Mouse (Mus musculus): ENCODE data around the gene Gm20481. TPM values are rescaled to one million over a fixed set of nuclear protein-coding genes. Genes with fewer than 3 reads are reported as not detected.
"Not testable (repeated sequence)": the region's sequence is repeated elsewhere in the genome, so short reads cannot be mapped to it uniquely, and the experiment has no call there.

Gm20481 gene
- polyA plus RNA-seq (2011; ENCODE audit: insufficient read depth, insufficient read length, low read depth, missing spikeins), result not detected in 2 replicates

DNA sequence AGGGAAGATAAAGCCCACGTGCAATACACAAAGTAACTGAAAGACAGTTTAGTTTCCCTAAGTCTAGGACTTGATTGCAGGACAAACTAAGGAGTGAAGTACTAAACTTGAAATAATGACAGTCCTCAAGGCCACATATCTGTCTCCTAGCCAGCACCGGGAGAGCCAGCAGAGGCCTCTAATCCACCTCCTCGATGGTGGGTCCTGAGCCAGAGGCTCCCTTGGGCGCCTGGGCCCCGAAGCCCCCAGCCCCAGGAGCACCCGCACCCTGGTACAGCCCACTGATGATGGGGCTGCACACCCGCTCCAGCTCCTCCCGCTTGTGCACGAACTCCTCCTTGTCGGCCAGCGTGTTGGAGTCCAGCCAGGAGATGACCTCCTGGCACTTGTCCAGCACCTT is at the start of gene Gm20481:
Gm20481 (plus strand) TSS at position 91 of the 400 bp plus-strand sequence.
- not testable (repeated sequence) for H3K4me1 ChIP-seq (ENCODE audit: control insufficient read depth, insufficient read depth, low read length); H3K9me3 ChIP-seq (replicated peaks; ENCODE audit: control insufficient read depth, insufficient read depth, low read length, poor library complexity, severe bottlenecking); H3K36me3 ChIP-seq (ENCODE audit: control insufficient read depth, insufficient read depth, low read length, poor library complexity, severe bottlenecking); H3K27ac ChIP-seq (ENCODE audit: insufficient read depth, low read length); H3K27me3 ChIP-seq (ENCODE audit: control insufficient read depth, insufficient read depth, low read length, poor library complexity, severe bottlenecking); H3K4me3 ChIP-seq (ENCODE audit: low read depth, low read length); H3K9ac ChIP-seq (ENCODE audit: low read depth, poor library complexity, severe bottlenecking)

DNA sequence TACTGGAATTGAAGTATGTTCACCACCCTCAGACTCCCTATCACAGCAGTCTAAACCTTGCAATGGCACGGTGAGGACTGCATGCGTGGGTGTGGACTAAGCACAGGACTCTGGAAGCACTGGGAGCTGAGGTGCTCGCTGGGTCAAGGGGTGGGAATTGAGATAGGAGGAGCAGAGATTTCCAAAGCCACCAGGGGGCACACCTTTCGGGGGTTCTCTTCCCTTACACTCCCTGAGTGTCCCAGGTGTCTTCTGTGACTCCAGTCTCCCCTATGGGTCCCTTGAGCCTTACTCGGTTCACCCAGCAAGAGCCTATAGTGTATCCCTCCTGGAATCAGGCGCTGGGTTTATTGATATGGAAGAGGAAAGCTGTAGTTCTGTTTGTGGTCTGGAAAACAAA is 46.8 kb upstream of the Gm20481 start:
- no peaks in the 10 kb centered on the region for H3K4me1 ChIP-seq (ENCODE audit: control insufficient read depth, insufficient read depth, low read length)
- H3K9ac ChIP-seq (ENCODE audit: low read depth, poor library complexity, severe bottlenecking), result no peak overlapping the region
- TF ChIP-seq CTCF (IDR thresholded peaks at IDR 0.05; ENCODE audit: low read depth, low read length) (peak; percentile 40), POLR2A (IDR thresholded peaks at IDR 0.05; ENCODE audit: insufficient read depth, low read length) (no peak)
- no peak overlapping the region for H3K27ac ChIP-seq (ENCODE audit: insufficient read depth, low read length)
- H3K36me3 ChIP-seq (ENCODE audit: control insufficient read depth, insufficient read depth, low read length, poor library complexity, severe bottlenecking), result no peaks in the 10 kb centered on the region
- no peaks in the 10 kb centered on the region for H3K27me3 ChIP-seq (ENCODE audit: control insufficient read depth, insufficient read depth, low read length, poor library complexity, severe bottlenecking)
- H3K9me3 ChIP-seq (replicated peaks; ENCODE audit: control insufficient read depth, insufficient read depth, low read length, poor library complexity, severe bottlenecking), result no peaks in the 10 kb centered on the region
- H3K4me3 ChIP-seq (ENCODE audit: low read depth, low read length), result no peak overlapping the region

GRCm38 (mm10) chr17:34924258-34924657 is 45.5 kb upstream of the Gm20481 start:
- Histone ChIP-seq H3K4me1 (ENCODE audit: control insufficient read depth, insufficient read depth, low read length) (no peaks in the 10 kb centered on the region), H3K27ac (ENCODE audit: insufficient read depth, low read length) (no peak overlapping the region), H3K27me3 (ENCODE audit: control insufficient read depth, insufficient read depth, low read length, poor library complexity, severe bottlenecking) (no peaks in the 10 kb centered on the region), H3K9me3 (replicated peaks; ENCODE audit: control insufficient read depth, insufficient read depth, low read length, poor library complexity, severe bottlenecking) (no peaks in the 10 kb centered on the region), H3K36me3 (ENCODE audit: control insufficient read depth, insufficient read depth, low read length, poor library complexity, severe bottlenecking) (no peaks in the 10 kb centered on the region), H3K9ac (ENCODE audit: low read depth, poor library complexity, severe bottlenecking) (no peak overlapping the region), H3K4me3 (ENCODE audit: low read depth, low read length) (no peak overlapping the region)
- TF ChIP-seq CTCF (IDR thresholded peaks at IDR 0.05; ENCODE audit: low read depth, low read length) (no peak), EP300 (IDR thresholded peaks at IDR 0.05; ENCODE audit: insufficient read depth, low read depth, low read length) (no peak), POLR2A (IDR thresholded peaks at IDR 0.05; ENCODE audit: insufficient read depth, low read length) (no peak)

GRCm38 (mm10) chr17:34927306-34928019 is 42.2 kb upstream of the Gm20481 start:
- Histone ChIP-seq H3K36me3 (ENCODE audit: control insufficient read depth, insufficient read depth, low read length, poor library complexity, severe bottlenecking) (no peaks in the 10 kb centered on the region), H3K9ac (ENCODE audit: low read depth, poor library complexity, severe bottlenecking) (peak overlapping the region; percentile 15; the same call in 1 of the 2 replicates), H3K27me3 (ENCODE audit: control insufficient read depth, insufficient read depth, low read length, poor library complexity, severe bottlenecking) (no peaks in the 10 kb centered on the region), H3K9me3 (replicated peaks; ENCODE audit: control insufficient read depth, insufficient read depth, low read length, poor library complexity, severe bottlenecking) (no peaks in the 10 kb centered on the region), H3K27ac (ENCODE audit: insufficient read depth, low read length) (no peak overlapping the region), H3K4me3 (ENCODE audit: low read depth, low read length) (0 out of 2 replicates have a peak overlapping the region, but pooled peaks have one; percentile 50), H3K4me1 (ENCODE audit: control insufficient read depth, insufficient read depth, low read length) (no peaks in the 10 kb centered on the region)
- TF ChIP-seq CTCF (IDR thresholded peaks at IDR 0.05; ENCODE audit: low read depth, low read length) (no peak), EP300 (IDR thresholded peaks at IDR 0.05; ENCODE audit: insufficient read depth, low read depth, low read length) (no peak), POLR2A (IDR thresholded peaks at IDR 0.05; ENCODE audit: insufficient read depth, low read length) (no peak)

DNA sequence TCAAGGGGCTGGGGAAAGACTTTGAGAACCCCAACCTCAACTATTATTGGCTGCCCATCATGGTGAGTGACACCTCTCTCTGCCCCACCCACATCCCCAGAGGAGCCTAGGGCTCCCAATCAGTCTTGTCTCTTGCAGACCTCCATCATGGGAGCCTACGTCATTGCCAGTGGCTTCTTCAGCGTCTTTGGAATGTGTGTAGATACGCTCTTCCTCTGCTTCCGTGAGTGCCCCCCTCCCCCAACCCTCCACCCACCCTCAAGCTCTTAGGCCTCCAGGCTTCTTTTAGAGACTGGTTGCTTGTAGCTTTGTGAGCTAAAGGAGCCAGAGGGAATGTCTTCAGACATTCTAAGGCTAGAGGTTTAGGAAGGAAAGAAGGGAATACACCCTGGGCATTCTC is 40.9 kb upstream of the Gm20481 start:
- Histone ChIP-seq H3K27ac (ENCODE audit: insufficient read depth, low read length) (no peak overlapping the region), H3K4me1 (ENCODE audit: control insufficient read depth, insufficient read depth, low read length) (no peaks in the 10 kb centered on the region), H3K36me3 (ENCODE audit: control insufficient read depth, insufficient read depth, low read length, poor library complexity, severe bottlenecking) (no peaks in the 10 kb centered on the region), H3K4me3 (ENCODE audit: low read depth, low read length) (no peak overlapping the region), H3K27me3 (ENCODE audit: control insufficient read depth, insufficient read depth, low read length, poor library complexity, severe bottlenecking) (no peaks in the 10 kb centered on the region), H3K9me3 (replicated peaks; ENCODE audit: control insufficient read depth, insufficient read depth, low read length, poor library complexity, severe bottlenecking) (no peaks in the 10 kb centered on the region), H3K9ac (ENCODE audit: low read depth, poor library complexity, severe bottlenecking) (no peak overlapping the region)
- no peak for TF ChIP-seq POLR2A (IDR thresholded peaks at IDR 0.05; ENCODE audit: insufficient read depth, low read length)
- TF ChIP-seq EP300 (IDR thresholded peaks at IDR 0.05; ENCODE audit: insufficient read depth, low read depth, low read length), result no peak
- no peak for TF ChIP-seq CTCF (IDR thresholded peaks at IDR 0.05; ENCODE audit: low read depth, low read length)

DNA sequence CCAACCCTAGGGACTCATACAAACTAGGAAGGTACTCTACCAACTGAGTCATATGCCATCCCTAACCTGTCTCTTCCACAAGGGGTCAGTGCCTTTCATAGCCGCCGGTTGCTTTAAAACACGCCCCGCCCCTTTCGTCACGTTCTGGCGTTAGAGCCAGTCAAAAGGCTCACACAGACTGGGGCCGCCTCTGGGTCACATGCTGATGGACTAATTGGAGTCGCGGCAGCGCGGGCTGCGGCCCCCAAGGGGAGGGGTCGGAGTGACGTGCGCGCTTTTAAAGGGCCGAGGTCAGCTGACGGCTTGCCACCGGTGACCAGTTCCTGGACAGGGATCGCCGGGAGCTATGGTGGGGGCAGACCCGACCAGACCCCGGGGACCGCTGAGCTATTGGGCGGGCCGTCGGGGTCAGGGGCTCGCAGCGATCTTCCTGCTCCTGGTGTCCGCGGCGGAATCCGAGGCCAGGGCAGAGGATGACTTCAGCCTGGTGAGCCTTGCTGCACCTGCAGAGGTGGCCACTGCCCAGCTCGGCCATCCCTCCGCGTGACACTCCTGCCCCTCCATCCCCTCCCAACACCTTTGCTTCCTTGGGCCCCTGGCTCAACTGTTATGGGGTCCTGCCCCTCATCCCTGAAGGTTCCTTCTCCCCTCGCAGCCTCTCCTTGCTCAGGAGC is 38.5 kb upstream of the Gm20481 start, which contains the start of gene Neu1:
Neu1 (plus strand) TSS at position 193 of the 674 bp plus-strand sequence.
- Histone ChIP-seq H3K4me3 (ENCODE audit: low read depth, low read length) (peak within 1 kb of the TSS; percentile 92), H3K27ac (ENCODE audit: insufficient read depth, low read length) (no peak within 1 kb of the TSS), H3K27me3 (ENCODE audit: control insufficient read depth, insufficient read depth, low read length, poor library complexity, severe bottlenecking) (no peaks in the 10 kb centered on the region), H3K4me1 (ENCODE audit: control insufficient read depth, insufficient read depth, low read length) (peaks cover 2% of the 10 kb centered on the region), H3K9me3 (replicated peaks; ENCODE audit: control insufficient read depth, insufficient read depth, low read length, poor library complexity, severe bottlenecking) (no peaks in the 10 kb centered on the region), H3K9ac (ENCODE audit: low read depth, poor library complexity, severe bottlenecking) (peak within 1 kb of the TSS; percentile 60), H3K36me3 (ENCODE audit: control insufficient read depth, insufficient read depth, low read length, poor library complexity, severe bottlenecking) (no peaks in the 10 kb centered on the region)
- TF ChIP-seq CTCF (IDR thresholded peaks at IDR 0.05; ENCODE audit: low read depth, low read length), result peak; percentile 53
- no peak for TF ChIP-seq EP300 (IDR thresholded peaks at IDR 0.05; ENCODE audit: insufficient read depth, low read depth, low read length)

Measured in ES-Bruce4 (cell line).